8 mouse cellular contexts compared by ENCODE assay signal in the genomic region with DNA sequence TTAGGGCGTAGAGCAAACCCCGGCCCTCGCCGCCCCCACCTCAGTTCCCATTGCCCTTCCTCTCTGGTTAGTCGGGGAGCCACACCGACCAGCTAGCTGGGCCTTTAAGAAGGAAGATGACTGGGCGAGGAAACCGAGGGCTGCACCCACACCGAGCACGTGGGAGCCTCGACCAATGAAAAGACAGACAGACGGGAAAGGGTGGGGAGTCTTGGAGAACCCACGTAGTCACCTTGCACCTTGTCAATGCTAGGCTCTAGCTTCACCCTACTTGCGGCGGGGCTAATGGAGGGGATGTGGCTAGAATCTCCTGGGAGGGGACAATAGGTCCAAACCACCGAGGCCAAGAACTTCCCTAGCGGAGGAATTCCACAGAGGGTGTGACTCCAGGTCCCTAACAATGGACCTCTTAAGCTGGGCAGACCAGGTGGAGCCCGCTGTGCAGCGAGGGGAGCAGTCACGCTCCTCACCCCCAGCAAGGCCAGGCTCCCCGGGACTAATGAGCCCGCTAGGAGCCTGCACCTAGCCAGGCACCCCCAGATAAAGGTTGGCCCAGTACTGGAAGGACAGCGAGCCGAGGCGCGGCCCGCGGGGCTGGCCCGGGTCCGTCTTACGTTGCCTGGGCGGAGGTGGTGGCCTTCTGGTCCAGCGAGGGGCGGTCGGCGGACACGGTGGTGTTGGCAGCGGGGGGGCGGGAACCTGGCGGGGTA. TPM values are rescaled to one million over a fixed set of nuclear protein-coding genes. Genes with fewer than 3 reads are reported as not detected.
DNase-seq lines count a peak whose midpoint lies in the region; ATAC-seq and TF ChIP-seq lines count a peak whose summit lies in the region.

No protein-coding gene starts in this region.

- TF ChIP-seq EP300 in lung, postnatal 0 days (IDR thresholded peaks at IDR 0.05) = no peak

- no peaks in the 10 kb centered on the region for H3K27me3 ChIP-seq in Patski
- peaks cover 24% of the 10 kb centered on the region for H3K27me3 ChIP-seq in hindbrain, embryonic 11.5 days (ENCODE audit: control insufficient read depth, insufficient read depth, low read length)
- peaks cover 14% of the 10 kb centered on the region for H3K27me3 ChIP-seq in lung, postnatal 0 days (replicated peaks; ENCODE audit: insufficient read depth, low read length)

- H3K4me3 ChIP-seq in hindbrain, embryonic 11.5 days (ENCODE audit: low read depth, low read length) = peak overlapping the region; percentile 63
- H3K4me3 ChIP-seq in lung, postnatal 0 days (ENCODE audit: low read depth, low read length) = peak overlapping the region; percentile 65

- H3K4me1 ChIP-seq in hindbrain, embryonic 11.5 days (replicated peaks; ENCODE audit: control insufficient read depth, insufficient read depth, low read length) = peaks cover 13% of the 10 kb centered on the region
- peaks cover 10% of the 10 kb centered on the region; the same call in 1 of the 2 replicates for H3K4me1 ChIP-seq in lung, postnatal 0 days (ENCODE audit: insufficient read depth, low read depth, low read length)

- under 1% methylated on average over 37 of the region's 40 CpGs for WGBS in hindbrain, embryonic 11.5 days
- under 1% methylated on average over 33 of the region's 40 CpGs for WGBS in lung, postnatal 0 days

- CTCF ChIA-PET in Patski (lab: Charles Lee) = interaction anchor here (0.9 to 2.4 kb wide), 9 partner anchors 9 to 151 kb away, joined by 3 to 8 read pairs (median 4); partner anchors contain the start of genes Clk2 and Scamp3

- H3K27ac ChIP-seq in hindbrain, embryonic 11.5 days (ENCODE audit: low read depth, low read length) = peak overlapping the region; percentile 65; the same call in 1 of the 2 replicates
- H3K27ac ChIP-seq in lung, postnatal 0 days (ENCODE audit: low read length) = peak overlapping the region; percentile 79

- no peaks in the 10 kb centered on the region for H3K9me3 ChIP-seq in hindbrain, embryonic 11.5 days (ENCODE audit: control insufficient read depth, low read length)
- no peaks in the 10 kb centered on the region for H3K9me3 ChIP-seq in lung, postnatal 0 days (ENCODE audit: low read length)

- POLR2A ChIA-PET in Patski (lab: Charles Lee) = interaction anchor here (0.6 to 1.6 kb wide), 6 partner anchors 70 to 1239 kb away, joined by 3 to 6 read pairs (median 4); partner anchors contain the start of genes Hcn3 and Thbs3

- peak; percentile 66 for ATAC-seq in Patski
- ATAC-seq in hindbrain, embryonic 11.5 days (ENCODE audit: low FRiP score) = peak; percentile 48
- ATAC-seq in lung, postnatal 0 days = peak; percentile 84

- DNase-seq in Patski (ENCODE audit: low read depth, low spot score) = peak; percentile 68
- peak; percentile 87 to 88 for DNase-seq in cerebellum, postnatal 10 days
- DNase-seq in frontal cortex, postnatal 10 days (ENCODE audit: low spot score in 2 of 2) = peak; percentile 80 to 83
- peak; percentile 79 for DNase-seq in hindbrain, embryonic 11.5 days (ENCODE audit: low spot score)
- DNase-seq in layer of hippocampus, postnatal 10 days (ENCODE audit: low spot score in 2 of 2) = peak; percentile 72 to 82
- peak; percentile 96 for DNase-seq in lung, postnatal 0 days (ENCODE audit: low spot score)
- DNase-seq in ovary, postnatal 14 days (ENCODE audit: low spot score) = peak; percentile 58
- peak; percentile 85 for DNase-seq in thymus, postnatal 25 days

- in situ Hi-C loops in Patski (cut with MboI; ENCODE audit: low pct_unique_long_range_greater_than_20kb) = loop anchor here (5.0 kb wide), 3 partner anchors 67 to 127 kb away; partner anchors contain the start of gene Thbs3

- H3K4me2 ChIP-seq in hindbrain, embryonic 11.5 days (replicated peaks; ENCODE audit: low read depth, low read length) = peak overlapping the region; percentile 98
- peak overlapping the region; percentile 100 for H3K4me2 ChIP-seq in lung, postnatal 0 days (replicated peaks; ENCODE audit: low read depth, low read length)

- H3K9ac ChIP-seq in hindbrain, embryonic 11.5 days (ENCODE audit: low read depth, low read length) = peak overlapping the region; percentile 73
- H3K9ac ChIP-seq in lung, postnatal 0 days (replicated peaks; ENCODE audit: low read depth) = peak overlapping the region; percentile 43

- no peak for TF ChIP-seq CTCF in Patski (IDR thresholded peaks at IDR 0.05)
- no peak for TF ChIP-seq CTCF in lung, postnatal 0 days (IDR thresholded peaks at IDR 0.05)

- H3K36me3 ChIP-seq in hindbrain, embryonic 11.5 days (ENCODE audit: control insufficient read depth, insufficient read depth, low read length) = peaks cover 4% of the 10 kb centered on the region; the same call in 1 of the 2 replicates
- no peaks in the 10 kb centered on the region for H3K36me3 ChIP-seq in lung, postnatal 0 days (ENCODE audit: insufficient read depth, low read length)

RNA-seq across cellular contexts. Expression of gene Rusc1, which starts 3.1 kb away (rescaled TPM):
- 55.6 TPM for polyA plus RNA-seq in Patski (2021)
- polyA plus RNA-seq in hindbrain, embryonic 11.5 days (2014; fragmentation: Nextera tagmentation; extraction: Ambion mirVana) = 28.7 and 35.4 TPM in 2 replicates
- total RNA-seq in layer of hippocampus, postnatal 10 days (2021) = 100 to 1,000 TPM; 164 to 173 TPM
- polyA plus RNA-seq in lung, postnatal 0 days (2015; fragmentation: Nextera tagmentation; extraction: Ambion mirVana) = 16.0 and 17.9 TPM in 2 replicates

RNA-seq across cellular contexts. Expression of gene Gm43738, which starts 10.9 kb away (rescaled TPM):
- polyA plus RNA-seq in Patski (2021) = 0.19 TPM
- polyA plus RNA-seq in hindbrain, embryonic 11.5 days (2014; fragmentation: Nextera tagmentation; extraction: Ambion mirVana) = 0.08 TPM in 1 of 2 replicates, not detected in the other
- under 1 TPM in 1 of 2 experiments, not detected in 1; 0.18 TPM for total RNA-seq in layer of hippocampus, postnatal 10 days (2021)
- not detected in 2 replicates for polyA plus RNA-seq in lung, postnatal 0 days (2015; fragmentation: Nextera tagmentation; extraction: Ambion mirVana)

RNA-seq across cellular contexts. Expression of gene Fdps, which starts 11.7 kb away (rescaled TPM):
- 191 TPM for polyA plus RNA-seq in Patski (2021)
- polyA plus RNA-seq in hindbrain, embryonic 11.5 days (2014; fragmentation: Nextera tagmentation; extraction: Ambion mirVana) = 390 and 392 TPM in 2 replicates
- 100 to 1,000 TPM; 159 to 162 TPM for total RNA-seq in layer of hippocampus, postnatal 10 days (2021)
- polyA plus RNA-seq in lung, postnatal 0 days (2015; fragmentation: Nextera tagmentation; extraction: Ambion mirVana) = 185 and 199 TPM in 2 replicates

RNA-seq across cellular contexts. Expression of gene Pklr, which starts 45.9 kb away (rescaled TPM):
- 22.0 TPM for polyA plus RNA-seq in Patski (2021)
- 1.6 and 2.0 TPM in 2 replicates for polyA plus RNA-seq in hindbrain, embryonic 11.5 days (2014; fragmentation: Nextera tagmentation; extraction: Ambion mirVana)
- total RNA-seq in layer of hippocampus, postnatal 10 days (2021) = under 1 TPM; 0.22 to 0.48 TPM
- polyA plus RNA-seq in lung, postnatal 0 days (2015; fragmentation: Nextera tagmentation; extraction: Ambion mirVana) = 0.14 and 0.32 TPM in 2 replicates

Comparison
In these comparisons a context has a peak if more than half of its experiments do, and no peak if none do; other contexts are left out.
1. Peak in every context shown above with its lines: DNase-seq, ATAC-seq, H3K4me3 ChIP-seq and H3K27ac ChIP-seq.